Mouse (Mus musculus) heart, embryonic 13.5 days (tissue): ENCODE measurements at regions not wholly inside any gene's neighbourhood (a gene's known extent, or its start where the extent isn't known, plus 50 kb on each side); places are given as distances from the start of the nearest gene placed in this dataset.

Experiments used
- ATAC-seq: fragments of 200-750 bp; cut with Nextera tagmentation; 2 replicates; pipeline ENCODE4 v1.8.0; 2017; ENCODE audit warnings: moderate TSS enrichment; ENCODE audit not compliant: insufficient number of reproducible peaks, low FRiP score, low TSS enrichment; ENCODE audit errors: extremely low read depth
- H3K27ac ChIP-seq: fragments of 300-500 bp; sonication (generic); replicated peaks from 2 replicates; pipeline ENCODE4 v1.5.1; 2015; ENCODE audit warnings: moderate library complexity, mild to moderate bottlenecking, inconsistent platforms
- H3K27me3 ChIP-seq: fragments of 300-500 bp; sonication (generic); replicated peaks from 2 replicates; pipeline ENCODE4 v1.6.1; 2015; ENCODE audit warnings: mild to moderate bottlenecking, inconsistent platforms
- H3K36me3 ChIP-seq: fragments of 300-500 bp; sonication (generic); 2 replicates; pipeline ENCODE4 v1.6.1; 2015; ENCODE audit warnings: mild to moderate bottlenecking, inconsistent platforms
- H3K4me1 ChIP-seq: fragments of 300-500 bp; sonication (generic); 2 replicates; pipeline ENCODE4 v1.6.1; 2015; ENCODE audit warnings: inconsistent platforms
- H3K4me2 ChIP-seq: fragments of 300-500 bp; sonication (generic); 2 replicates; pipeline ENCODE4 v1.6.1; 2015; ENCODE audit warnings: inconsistent platforms, mild to moderate bottlenecking, moderate library complexity
- H3K4me3 ChIP-seq: fragments of 300-500 bp; sonication (generic); 2 replicates; pipeline ENCODE4 v1.5.1; 2015; ENCODE audit warnings: moderate library complexity, mild to moderate bottlenecking, inconsistent platforms
- H3K9ac ChIP-seq: fragments of 300-500 bp; sonication (generic); 2 replicates; pipeline ENCODE4 v1.6.1; 2015; ENCODE audit warnings: inconsistent platforms, mild to moderate bottlenecking, moderate library complexity
- H3K9me3 ChIP-seq: fragments of 300-500 bp; sonication (generic); 2 replicates; pipeline ENCODE4 v1.6.1; 2016; ENCODE audit warnings: inconsistent platforms
- WGBS: fragments of 180-500 bp; shearing (Covaris S2); methylation state at CpG from one replicate; pipeline ENCODE4 v1.1.7; 2015; ENCODE audit warnings: mixed read lengths; 5-methylcytosine and 5-hydroxymethylcytosine counted together

DNA sequence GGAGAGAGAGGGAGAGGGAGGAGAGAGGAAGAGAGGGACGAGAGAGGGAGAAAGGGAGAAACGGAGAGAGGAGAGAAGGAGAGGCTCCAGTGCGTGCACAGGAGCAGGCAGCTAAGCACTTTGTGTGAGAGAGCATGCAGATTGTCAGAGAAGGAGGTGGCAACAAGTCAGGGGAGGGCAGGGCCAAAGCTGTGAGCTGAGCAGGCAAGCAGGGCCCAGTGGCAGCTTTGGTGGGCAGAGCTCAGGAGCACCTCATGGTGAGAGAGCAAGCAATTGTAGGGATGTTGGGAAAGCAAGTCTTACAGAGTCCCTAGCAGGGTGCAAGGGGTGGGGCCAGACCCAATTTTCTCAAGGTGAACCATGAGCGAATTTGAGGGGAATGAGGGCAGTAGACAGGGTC is 234.3 kb upstream of the Hey2 start:
- no peak; the same call in 1 of the 2 replicates for ATAC-seq
- H3K9ac ChIP-seq = peak overlapping the region; percentile 58
- peak overlapping the region; percentile 63 for H3K27ac ChIP-seq
- H3K4me2 ChIP-seq = peak overlapping the region; percentile 55
- no peaks in the 10 kb centered on the region for H3K9me3 ChIP-seq
- 27% methylated on average over 4 of the region's 4 CpGs for WGBS
- H3K4me1 ChIP-seq = peaks cover 26% of the 10 kb centered on the region
- H3K4me3 ChIP-seq = peak overlapping the region; percentile 16; the same call in 1 of the 2 replicates
- no peaks in the 10 kb centered on the region for H3K36me3 ChIP-seq
- H3K27me3 ChIP-seq = no peaks in the 10 kb centered on the region

DNA sequence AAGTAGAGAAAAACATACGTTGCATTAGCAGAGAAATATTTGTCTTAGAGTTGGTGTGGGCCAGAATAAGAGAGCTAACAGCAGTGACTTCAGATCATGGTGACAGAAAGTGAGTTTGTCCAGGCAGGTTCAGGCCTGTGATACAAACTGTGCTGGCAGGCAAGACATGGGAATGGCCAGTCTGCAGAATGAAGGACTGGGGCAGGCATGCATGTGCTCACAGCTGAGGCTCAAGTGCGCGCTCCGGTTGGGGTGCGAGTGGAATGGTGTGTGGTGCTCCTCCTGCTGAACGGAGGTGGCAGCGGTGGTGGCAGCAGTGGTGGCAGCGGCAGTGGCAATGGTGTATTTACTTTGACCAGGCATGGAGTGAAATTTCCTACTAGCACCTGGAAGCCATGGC is 233.8 kb upstream of the Hey2 start:
- H3K4me1 ChIP-seq = peaks cover 26% of the 10 kb centered on the region
- peak overlapping the region; percentile 16; the same call in 1 of the 2 replicates for H3K4me3 ChIP-seq
- no peaks in the 10 kb centered on the region for H3K36me3 ChIP-seq
- no peak for ATAC-seq
- H3K27me3 ChIP-seq = no peaks in the 10 kb centered on the region
- peak overlapping the region; percentile 63 for H3K27ac ChIP-seq
- WGBS = 39% methylated on average over 8 of the region's 8 CpGs
- peak overlapping the region; percentile 55 for H3K4me2 ChIP-seq
- no peaks in the 10 kb centered on the region for H3K9me3 ChIP-seq
- peak overlapping the region; percentile 58 for H3K9ac ChIP-seq

- ATAC-seq = no peak
- H3K4me2 ChIP-seq = no peak overlapping the region
- H3K9me3 ChIP-seq = no peaks in the 10 kb centered on the region
- H3K9ac ChIP-seq = peak overlapping the region; percentile 33; the same call in 1 of the 2 replicates
- no peak overlapping the region for H3K4me3 ChIP-seq
- peak overlapping the region; percentile 40; the same call in 1 of the 2 replicates for H3K27ac ChIP-seq
- no peaks in the 10 kb centered on the region for H3K36me3 ChIP-seq
- H3K4me1 ChIP-seq = peaks cover 29% of the 10 kb centered on the region
- no peaks in the 10 kb centered on the region for H3K27me3 ChIP-seq
- 47% methylated on average over 4 of the region's 4 CpGs for WGBS
Observed at GRCm38 (mm10) chr10:31074004-31074645, 231.5 kb upstream of the Hey2 start.

DNA sequence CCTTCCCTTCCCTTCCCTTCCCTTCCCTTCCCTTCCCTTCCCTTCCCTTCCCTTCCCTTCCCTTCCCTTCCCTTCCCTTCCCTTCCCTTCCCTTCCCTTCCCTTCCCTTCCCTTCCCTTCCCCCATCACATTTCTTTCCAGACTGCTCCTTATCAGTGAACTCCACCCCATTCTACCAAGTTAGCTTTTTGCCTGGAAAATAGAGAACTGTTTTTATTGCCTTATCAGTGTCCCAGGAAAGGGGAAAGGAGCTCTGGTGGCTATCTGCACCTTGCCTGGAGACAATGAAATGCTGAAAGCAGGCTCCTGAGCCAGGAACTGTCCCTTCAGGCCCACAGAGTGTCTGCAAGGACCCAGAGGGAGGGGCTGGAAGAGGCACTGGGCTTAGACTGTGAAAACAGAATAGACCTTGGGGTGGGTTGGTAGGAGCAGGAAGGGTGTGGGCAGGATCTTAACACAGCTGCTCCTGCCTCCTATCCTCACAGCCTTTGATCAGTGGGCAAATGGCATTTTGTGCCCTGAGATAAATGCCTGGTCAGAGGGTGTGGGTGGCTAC is 226.1 kb upstream of the Hey2 start:
- Histone ChIP-seq H3K9ac (no peak overlapping the region), H3K4me2 (no peak overlapping the region), H3K27me3 (no peaks in the 10 kb centered on the region), H3K27ac (peak overlapping the region; percentile 49; the same call in 1 of the 2 replicates), H3K4me1 (peaks cover 13% of the 10 kb centered on the region), H3K36me3 (no peaks in the 10 kb centered on the region), H3K9me3 (no peaks in the 10 kb centered on the region), H3K4me3 (no peak overlapping the region)
- peak; percentile 70 for ATAC-seq

DNA sequence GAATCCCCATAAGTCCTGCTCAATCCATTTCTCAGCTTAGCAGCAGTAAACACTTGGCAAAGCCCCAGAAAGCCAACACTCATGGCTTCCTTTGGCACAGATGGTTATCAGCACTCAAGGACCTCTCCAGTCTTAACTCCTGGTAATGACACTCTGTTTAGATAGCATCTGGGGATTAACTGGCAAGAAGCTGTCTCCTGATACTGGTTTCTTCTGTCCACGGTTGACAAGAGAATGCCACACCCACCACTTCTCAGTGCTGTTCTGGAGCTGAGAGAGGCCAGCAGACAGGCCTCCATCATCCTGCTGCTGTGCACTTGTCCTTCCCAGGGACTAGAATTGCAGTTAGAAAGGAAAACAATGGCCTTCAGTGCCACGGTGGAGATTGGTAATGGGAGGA is 220.1 kb upstream of the Hey2 start:
- no peak overlapping the region for H3K27ac ChIP-seq
- H3K27me3 ChIP-seq = no peaks in the 10 kb centered on the region
- no peaks in the 10 kb centered on the region for H3K9me3 ChIP-seq
- H3K4me1 ChIP-seq = peaks cover 10% of the 10 kb centered on the region
- no peaks in the 10 kb centered on the region for H3K36me3 ChIP-seq
- no peak for ATAC-seq
- 16% methylated on average over 2 of the region's 2 CpGs for WGBS
- no peak overlapping the region for H3K9ac ChIP-seq
- H3K4me2 ChIP-seq = no peak overlapping the region
- H3K4me3 ChIP-seq = no peak overlapping the region

DNA sequence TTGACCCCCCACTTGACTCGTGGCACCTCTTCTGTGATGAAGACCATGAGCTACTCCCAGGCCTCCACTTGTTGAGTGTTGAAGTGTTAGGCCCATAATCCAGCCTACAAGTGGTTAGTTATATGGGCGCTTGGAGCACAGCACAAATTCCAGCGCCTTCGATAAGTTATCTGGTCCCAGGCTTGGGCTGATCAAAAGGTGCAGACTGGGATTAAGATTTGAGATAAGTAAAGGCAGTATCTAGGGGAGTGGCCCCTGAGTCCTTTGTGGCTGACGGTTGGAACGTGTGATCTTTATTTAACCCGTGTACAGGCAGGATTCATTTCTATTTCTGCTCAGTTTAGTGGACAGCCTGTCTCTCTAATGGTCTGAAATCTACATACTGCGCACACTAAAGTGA is 210.7 kb upstream of the Hey2 start:
- WGBS = 25% methylated on average over 8 of the region's 8 CpGs
- Histone ChIP-seq H3K27me3 (no peaks in the 10 kb centered on the region), H3K4me2 (peak overlapping the region; percentile 36; the same call in 1 of the 2 replicates), H3K4me1 (peaks cover 24% of the 10 kb centered on the region), H3K27ac (peak overlapping the region; percentile 86), H3K9me3 (no peaks in the 10 kb centered on the region), H3K36me3 (no peaks in the 10 kb centered on the region), H3K9ac (no peak overlapping the region), H3K4me3 (no peak overlapping the region)
- ATAC-seq = peak; percentile 73

- Histone ChIP-seq H3K27me3 (no peaks in the 10 kb centered on the region), H3K4me3 (no peak overlapping the region), H3K4me1 (peaks cover 24% of the 10 kb centered on the region), H3K36me3 (no peaks in the 10 kb centered on the region), H3K27ac (no peak overlapping the region), H3K9me3 (no peaks in the 10 kb centered on the region), H3K4me2 (no peak overlapping the region), H3K9ac (no peak overlapping the region)
- WGBS = 92% methylated on average over 1 of the region's 1 CpGs
- ATAC-seq = no peak
Observed at GRCm38 (mm10) chr10:31051222-31051621, 208.6 kb upstream of the Hey2 start.

- ATAC-seq = no peak
- H3K27me3 ChIP-seq = no peaks in the 10 kb centered on the region
- no peak overlapping the region for H3K27ac ChIP-seq
- WGBS = 26% methylated on average over 2 of the region's 2 CpGs
- no peaks in the 10 kb centered on the region for H3K36me3 ChIP-seq
- peaks cover 24% of the 10 kb centered on the region for H3K4me1 ChIP-seq
- H3K4me2 ChIP-seq = no peak overlapping the region
- no peak overlapping the region for H3K4me3 ChIP-seq
- H3K9ac ChIP-seq = no peak overlapping the region
- no peaks in the 10 kb centered on the region for H3K9me3 ChIP-seq
Observed at GRCm38 (mm10) chr10:31049352-31049751, 206.8 kb upstream of the Hey2 start.

DNA sequence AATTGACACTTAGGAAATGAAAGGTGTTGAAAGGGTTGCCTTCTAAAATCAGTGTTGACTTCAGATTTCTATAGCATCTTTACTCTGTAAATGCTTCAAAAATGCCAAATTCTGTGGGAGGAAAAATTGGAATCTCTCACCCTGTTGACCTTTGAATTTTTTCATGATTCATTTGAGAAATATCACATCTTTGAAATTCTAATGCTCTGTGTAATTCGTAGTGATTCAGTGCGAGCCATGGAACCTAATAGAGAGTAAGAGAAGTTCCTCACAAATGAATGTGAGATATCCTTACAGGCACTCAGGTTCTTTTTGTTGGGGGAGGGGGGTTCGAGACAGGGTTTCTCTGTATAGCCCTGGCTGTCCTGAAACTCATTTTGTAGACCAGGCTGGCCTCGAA is 193.0 kb upstream of the Hey2 start:
- no peaks in the 10 kb centered on the region for H3K27me3 ChIP-seq
- H3K4me2 ChIP-seq = no peak overlapping the region
- no peaks in the 10 kb centered on the region for H3K36me3 ChIP-seq
- peaks cover 13% of the 10 kb centered on the region for H3K4me1 ChIP-seq
- ATAC-seq = no peak
- H3K9me3 ChIP-seq = no peaks in the 10 kb centered on the region
- WGBS = 61% methylated on average over 4 of the region's 4 CpGs
- 0 out of 2 replicates have a peak overlapping the region, but pooled peaks have one; percentile 20 for H3K27ac ChIP-seq
- H3K9ac ChIP-seq = no peak overlapping the region
- no peak overlapping the region for H3K4me3 ChIP-seq

DNA sequence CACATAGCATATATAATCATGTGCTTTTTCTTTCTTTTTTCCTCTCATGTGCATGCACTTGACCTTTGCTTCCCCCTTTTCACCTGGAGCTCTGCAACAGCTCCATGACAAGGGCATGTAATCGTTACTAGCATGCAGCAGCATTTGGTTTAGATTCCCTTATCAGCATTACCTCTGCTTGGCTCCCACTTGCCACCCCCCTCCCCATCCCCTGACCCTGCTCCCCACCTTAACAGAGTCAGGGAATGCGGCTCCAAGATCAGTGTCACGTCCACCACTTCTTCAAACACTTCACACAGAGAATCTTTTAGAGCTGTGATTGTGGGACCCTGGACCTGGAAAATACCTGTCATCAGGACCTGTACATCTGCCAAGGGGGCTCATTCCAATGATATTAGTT is 192.2 kb upstream of the Hey2 start:
- H3K4me1 ChIP-seq = peaks cover 13% of the 10 kb centered on the region
- 10% methylated on average over 3 of the region's 3 CpGs for WGBS
- no peak overlapping the region for H3K4me3 ChIP-seq
- no peaks in the 10 kb centered on the region for H3K36me3 ChIP-seq
- H3K27me3 ChIP-seq = no peaks in the 10 kb centered on the region
- ATAC-seq = peak; percentile 19; the same call in 1 of the 2 replicates
- H3K9ac ChIP-seq = no peak overlapping the region
- H3K4me2 ChIP-seq = no peak overlapping the region
- H3K9me3 ChIP-seq = no peaks in the 10 kb centered on the region
- H3K27ac ChIP-seq = peak overlapping the region; percentile 69

DNA sequence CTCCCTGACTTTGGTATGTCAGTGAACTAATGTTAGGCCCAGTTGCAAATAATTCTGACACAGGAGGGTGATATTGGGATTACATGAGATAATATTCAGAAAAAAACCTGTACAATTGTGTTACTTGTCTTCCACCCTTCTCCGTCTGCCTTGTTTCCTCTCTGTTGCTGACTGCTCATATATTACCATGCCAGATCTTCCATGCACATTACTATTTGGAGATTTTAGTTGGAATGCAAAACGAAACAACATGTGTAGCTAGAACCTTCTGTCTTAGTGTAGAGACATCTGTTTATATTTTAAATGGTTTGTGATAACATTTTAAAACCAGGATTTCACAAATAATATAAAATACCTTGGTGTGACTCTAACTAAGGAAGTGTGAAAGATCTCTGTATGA is 188.1 kb upstream of the Hey2 start:
- H3K27ac ChIP-seq = no peak overlapping the region
- no peaks in the 10 kb centered on the region for H3K27me3 ChIP-seq
- H3K4me1 ChIP-seq = peaks cover 13% of the 10 kb centered on the region
- no peak overlapping the region for H3K4me2 ChIP-seq
- WGBS = 84% methylated on average over 2 of the region's 2 CpGs
- H3K9ac ChIP-seq = no peak overlapping the region
- no peaks in the 10 kb centered on the region for H3K36me3 ChIP-seq
- no peaks in the 10 kb centered on the region for H3K9me3 ChIP-seq
- no peak overlapping the region for H3K4me3 ChIP-seq
- ATAC-seq = no peak

GRCm38 (mm10) chr10:31026440-31026839 is 183.8 kb upstream of the Hey2 start:
- 38% methylated on average over 1 of the region's 1 CpGs for WGBS

More at GRCm38 (mm10) chr10:31026440-31026839, 183.8 kb upstream of the Hey2 start:
- H3K4me3 ChIP-seq = no peak overlapping the region
- no peaks in the 10 kb centered on the region for H3K4me1 ChIP-seq
- H3K27ac ChIP-seq = no peak overlapping the region
- no peaks in the 10 kb centered on the region for H3K36me3 ChIP-seq
- H3K27me3 ChIP-seq = no peaks in the 10 kb centered on the region
- no peak overlapping the region for H3K9ac ChIP-seq
- H3K9me3 ChIP-seq = no peaks in the 10 kb centered on the region
- H3K4me2 ChIP-seq = no peak overlapping the region
- ATAC-seq = no peak
